Mouse (Mus musculus): ENCODE results near the gene Taar8b.
"Not testable (repeated sequence)": the region's sequence is repeated elsewhere in the genome, so short reads cannot be mapped to it uniquely, and the experiment has no call there.

The Taar8b gene

DNA sequence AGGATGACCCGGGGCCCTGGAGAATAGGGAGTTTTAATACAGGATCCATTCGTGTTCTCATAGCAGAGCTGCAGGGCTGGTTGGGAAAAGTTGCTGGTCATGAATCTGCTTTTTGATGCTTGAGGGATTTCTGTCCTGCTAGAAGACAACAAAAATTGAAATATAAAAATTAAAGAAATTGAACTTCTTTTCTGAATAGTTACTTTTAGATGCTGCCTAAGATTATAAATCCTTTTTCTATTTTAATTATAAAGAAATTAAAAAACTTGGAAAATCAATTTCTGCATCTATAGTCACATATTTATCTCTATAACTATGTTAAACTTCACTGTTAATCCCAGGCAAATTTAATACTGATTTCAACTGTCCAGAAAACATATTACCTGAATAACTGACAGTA lies at the start of gene Taar8b:
Taar8b (minus strand) TSS at position 101 of the 400 bp plus-strand sequence.
- no peak for DNase-seq (ENCODE audit: low spot score in 2 of 2)

DNA sequence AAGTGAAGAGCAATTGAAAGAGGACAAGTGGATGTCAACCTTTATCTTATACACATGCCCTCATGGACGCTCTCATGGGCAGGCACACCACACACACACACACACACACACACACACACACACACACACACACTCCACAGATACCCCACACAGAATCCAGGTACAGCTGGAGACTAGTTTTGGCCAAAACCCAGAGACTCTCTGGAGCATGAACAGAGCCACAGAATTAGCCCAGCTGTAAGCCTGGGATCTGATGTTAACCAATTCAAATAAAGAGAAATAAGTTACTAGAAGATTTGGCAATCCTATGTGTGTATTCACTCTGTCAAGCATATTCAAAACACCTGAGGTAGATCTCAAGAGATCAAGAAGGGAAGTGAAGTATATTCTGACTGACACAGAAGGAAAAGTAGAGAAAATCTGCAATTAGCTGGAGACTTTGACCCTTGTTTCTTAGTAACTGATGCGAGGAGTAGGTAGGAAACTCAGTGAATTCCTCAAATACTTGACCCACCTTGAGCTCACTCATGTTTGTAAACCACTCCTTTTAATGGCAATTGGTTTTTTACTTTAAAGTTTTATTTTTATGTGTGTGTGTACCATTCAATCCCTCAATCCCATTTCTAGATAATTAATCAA lies 46.6 kb upstream of the Taar8b start:
- no peak for DNase-seq (ENCODE audit: low spot score in 2 of 2)

DNA sequence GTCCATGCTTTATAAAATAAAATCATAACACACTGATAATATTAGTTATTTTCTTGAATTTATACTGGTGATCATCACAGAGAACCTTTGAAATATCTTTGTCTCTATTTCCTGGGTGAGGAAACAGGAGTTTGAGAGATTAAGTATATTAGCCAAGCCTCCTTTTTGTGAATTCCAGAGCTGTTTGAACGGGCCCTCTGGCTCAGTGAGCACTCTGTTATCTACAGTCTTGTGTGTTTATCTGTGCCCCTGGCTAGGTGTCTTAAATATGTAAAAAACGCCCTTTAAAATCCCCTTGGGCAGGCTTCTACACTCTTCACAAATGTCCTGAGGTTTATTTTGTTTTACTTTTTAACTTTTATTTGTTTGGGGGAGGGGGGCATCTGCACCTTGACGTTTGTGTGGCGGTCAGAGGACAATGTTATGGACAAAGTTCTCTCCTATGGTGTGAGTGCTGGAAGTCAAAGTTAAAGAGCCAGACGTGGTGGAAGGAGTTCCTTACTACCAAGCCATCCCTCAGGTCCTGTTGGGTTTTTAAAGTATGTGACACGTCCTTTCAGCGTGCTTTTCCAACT lies 42.1 kb upstream of the Taar8b start:
- no peak for DNase-seq (ENCODE audit: low spot score in 2 of 2)

DNA sequence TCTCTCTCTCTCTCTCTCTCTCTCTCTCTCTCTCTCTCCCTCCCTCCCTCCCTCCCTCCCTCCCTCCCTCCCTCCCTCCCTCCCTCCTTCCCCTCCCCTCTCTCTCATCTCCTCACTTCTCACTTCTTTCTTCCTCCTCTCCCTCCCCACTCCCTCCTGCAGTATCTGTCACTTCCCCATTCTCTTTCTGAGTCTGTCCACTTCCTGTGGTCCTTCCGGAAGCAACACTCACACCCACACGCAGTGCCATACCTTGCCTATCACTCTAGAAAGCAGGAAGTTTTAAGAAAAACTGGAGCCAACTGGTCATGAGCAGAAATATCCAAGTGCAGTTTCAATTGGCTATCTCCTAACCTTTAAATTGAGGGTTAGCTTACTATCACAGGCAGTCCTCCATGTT lies 41.0 kb upstream of the Taar8b start:
- no peak for DNase-seq (ENCODE audit: low spot score in 2 of 2)

DNA sequence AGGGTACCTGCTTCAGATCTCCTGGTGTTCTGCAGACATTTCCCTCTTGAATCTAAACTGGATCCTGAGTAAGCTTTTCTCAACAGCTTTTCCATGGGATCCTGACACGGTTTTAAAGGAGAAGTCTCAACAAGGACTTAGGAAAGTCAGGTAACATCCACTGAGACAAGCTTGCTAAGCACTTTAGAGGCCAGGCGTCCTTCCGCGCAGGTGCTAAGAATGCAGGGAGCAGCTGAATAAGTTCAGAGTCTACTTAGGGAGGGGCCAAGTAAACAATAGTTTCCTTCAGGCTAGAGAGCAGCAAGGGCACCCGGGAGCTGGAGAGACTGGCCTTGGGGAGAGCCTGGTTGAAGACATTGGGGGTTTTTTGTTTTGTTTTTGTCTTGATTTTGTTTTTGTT lies 40.2 kb upstream of the Taar8b start:
- no peak for DNase-seq (ENCODE audit: low spot score in 2 of 2)

DNA sequence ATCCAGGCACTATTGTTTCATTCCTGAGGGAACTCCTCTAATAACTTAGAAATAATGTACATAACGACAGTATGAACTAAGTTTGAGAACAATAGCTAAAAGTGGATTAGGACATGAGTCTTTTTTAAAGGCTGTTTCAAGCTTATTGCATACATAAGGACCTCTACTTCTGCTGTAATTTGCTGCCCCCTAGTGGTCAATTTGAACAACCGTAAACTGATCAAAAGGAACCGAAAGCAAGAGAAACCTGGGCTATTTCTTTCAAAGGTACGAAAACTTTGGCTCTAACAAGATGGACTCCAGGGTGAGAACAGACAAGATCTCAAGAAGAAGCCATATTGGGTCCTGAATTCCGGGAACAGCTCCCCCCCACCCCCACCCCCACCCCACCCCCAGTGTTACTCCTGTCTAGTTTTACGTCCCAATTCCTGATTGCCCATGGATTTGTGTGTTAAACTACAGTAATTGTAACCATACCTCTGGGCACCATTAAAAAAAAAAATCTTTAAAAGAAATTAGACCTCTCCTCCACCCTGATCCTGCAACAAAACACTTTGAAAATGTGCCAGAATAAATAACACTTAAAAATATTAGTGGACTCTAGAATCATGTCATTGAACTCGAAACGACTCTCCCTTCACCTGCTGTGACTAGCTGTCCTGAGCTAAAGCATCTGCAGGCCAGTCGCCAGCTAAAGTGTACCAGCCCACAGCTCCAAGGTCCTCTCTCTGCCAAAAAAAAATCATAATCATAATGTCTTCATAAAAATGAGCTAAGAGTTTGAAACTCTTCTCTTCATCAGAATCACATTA lies 39.6 kb upstream of the Taar8b start:
- DNase-seq (ENCODE audit: low spot score in 2 of 2): peak; percentile 55 to 76

DNA sequence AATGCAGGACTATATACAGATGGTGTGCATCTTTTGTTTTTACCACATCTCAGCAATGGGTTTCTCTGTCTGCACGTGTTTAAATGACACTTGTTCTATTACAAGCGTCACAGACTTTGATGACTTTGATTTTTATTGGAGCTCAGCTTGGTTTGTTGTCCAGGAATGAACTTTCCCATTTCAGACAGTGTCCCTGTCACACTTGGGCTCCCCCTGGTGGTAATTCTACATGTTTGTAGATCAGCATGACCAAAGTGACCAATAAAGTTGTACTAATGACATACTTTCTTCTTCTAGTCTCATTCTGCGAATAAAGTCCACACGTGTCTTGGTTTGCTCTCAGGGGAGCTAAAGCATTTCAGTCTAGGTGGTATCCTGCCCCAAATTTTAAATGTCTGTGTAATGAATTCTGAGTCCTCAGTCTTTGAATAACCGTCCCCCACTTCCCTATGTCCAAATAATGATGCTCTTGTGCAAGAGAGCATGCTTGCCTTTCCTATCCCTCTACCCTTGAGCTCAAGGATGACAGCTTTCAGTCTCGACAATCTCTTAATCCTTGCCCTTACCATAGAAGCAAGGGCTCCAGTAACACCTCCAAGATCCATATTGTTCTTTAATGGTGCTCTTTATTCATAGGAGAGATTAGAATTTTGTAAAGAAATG lies 19.2 kb upstream of the Taar8b start:
- peak in 1 of 2 experiments; percentile 18 for DNase-seq (ENCODE audit: low spot score in 2 of 2)

DNA sequence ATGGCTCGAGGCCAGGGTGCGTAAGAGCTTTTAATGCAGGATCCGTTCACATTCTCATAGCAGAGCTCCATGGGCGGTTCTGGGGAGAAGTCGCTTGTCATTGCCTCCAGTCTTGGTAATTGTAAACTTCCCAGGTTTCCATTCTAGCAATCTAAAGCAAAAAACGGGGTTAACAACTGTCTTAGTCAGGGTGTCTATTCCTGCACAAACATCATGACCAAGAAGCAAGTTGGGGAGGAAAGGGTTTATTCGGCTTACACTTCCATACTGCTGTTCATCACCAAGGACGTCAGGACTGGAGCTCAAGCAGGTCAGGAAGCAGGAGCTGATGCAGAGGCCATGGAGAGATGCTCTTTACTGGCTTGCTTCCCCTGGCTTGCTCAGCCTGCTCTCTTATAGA lies 17.3 kb upstream of the Taar8b start, which contains the start of gene Taar9:
Taar9 (minus strand) TSS at position 101 of the 400 bp plus-strand sequence.
- DNase-seq (ENCODE audit: low spot score in 2 of 2): not testable (repeated sequence)

DNA sequence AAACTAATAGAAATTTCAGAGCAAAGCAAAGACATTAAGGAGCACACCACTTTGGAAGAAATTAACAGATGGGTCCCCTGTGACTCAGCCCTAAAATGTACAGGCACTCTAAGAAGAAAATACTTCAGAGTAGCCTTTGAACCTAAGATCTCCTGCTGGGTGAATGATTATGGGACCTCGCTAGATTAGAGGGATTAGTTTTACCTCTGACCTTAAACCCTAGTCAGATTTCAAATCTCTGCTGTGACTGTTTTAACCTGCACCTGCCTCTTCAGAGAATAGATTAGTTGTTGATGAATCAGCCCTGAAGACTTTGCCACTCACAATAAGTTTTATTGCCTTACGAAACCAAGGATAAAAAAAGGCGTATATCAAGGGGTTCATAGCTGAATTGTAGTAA lies 16.1 kb upstream of the Taar8b start:
- no peak for DNase-seq (ENCODE audit: low spot score in 2 of 2)

DNA sequence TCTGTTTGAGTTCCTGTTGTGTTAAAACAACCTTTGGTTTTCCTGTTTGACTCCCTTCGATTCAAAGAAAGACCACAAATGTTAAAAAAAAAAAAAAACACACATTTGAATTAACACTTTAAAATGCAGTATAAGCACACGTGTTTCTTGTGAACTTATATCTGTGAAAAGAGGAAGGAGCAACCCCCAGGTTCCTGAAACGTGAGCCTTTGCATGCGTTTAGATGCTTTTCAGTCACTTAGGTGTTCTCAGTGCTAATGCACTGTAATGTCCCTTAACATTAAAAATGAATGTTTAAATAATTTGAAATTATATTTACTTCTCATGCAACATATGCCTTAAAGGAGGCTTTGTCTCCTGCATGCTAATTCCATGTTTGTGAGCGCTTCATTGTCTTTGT lies 15.7 kb upstream of the Taar8b start:
- DNase-seq (ENCODE audit: low spot score in 2 of 2): no peak

DNA sequence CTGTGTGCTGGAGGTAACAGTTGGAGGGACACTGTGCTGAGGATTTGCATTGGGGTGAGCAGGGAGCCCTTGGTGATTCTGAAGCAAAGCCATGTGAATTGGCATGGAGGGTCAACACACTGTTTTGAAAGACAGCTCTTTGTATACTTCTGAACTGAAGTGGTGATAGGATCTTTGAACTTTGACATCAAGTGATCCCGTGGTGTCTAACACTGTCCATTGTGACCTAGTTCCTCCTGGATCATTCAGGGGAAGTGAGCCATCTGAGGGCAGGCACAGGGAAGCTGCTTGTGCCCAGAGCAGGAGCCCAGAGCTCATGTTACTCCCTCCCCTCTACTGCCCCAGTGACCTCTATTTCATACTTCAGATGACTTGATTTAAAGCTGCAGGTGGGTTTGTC lies 11.2 kb upstream of the Taar8b start:
- not testable (repeated sequence) for DNase-seq (ENCODE audit: low spot score in 2 of 2)

DNA sequence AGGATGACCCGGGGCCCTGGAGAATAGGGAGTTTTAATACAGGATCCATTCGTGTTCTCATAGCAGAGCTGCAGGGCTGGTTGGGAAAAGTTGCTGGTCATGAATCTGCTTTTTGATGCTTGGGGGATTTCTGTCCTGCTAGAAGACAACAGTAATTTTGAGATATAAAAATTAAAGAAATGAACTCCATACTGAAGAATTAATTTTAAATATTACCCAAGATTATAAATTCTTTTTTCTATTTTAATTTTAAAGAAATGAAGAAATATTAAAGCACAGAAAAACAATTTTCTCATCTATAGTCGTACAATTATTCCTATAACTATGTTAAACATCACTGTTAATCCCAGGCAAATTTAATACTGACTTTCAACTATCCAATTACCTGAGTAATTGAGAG lies 9.7 kb upstream of the Taar8b start, which contains the start of gene Taar8c:
Taar8c (minus strand) TSS at position 101 of the 400 bp plus-strand sequence.
- DNase-seq (ENCODE audit: low spot score in 2 of 2): not testable (repeated sequence)

DNA sequence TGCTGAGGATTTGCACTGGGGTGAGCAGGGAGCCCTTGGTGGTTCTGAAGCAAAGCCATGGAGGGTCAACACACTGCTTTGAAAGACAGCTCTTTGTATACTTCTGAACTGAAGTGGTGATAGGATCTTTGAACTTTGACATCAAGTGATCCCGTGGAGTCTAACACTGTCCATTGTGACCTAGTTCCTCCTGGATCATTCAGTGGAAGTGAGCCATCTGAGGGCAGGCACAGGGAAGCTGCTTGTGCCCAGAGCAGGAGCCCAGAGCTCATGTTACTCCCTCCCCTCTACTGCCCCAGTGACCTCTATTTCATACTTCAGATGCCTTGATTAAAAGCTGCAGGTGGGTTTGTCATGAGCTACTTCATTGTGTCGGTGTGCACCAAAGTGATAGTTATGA lies 4.9 kb upstream of the Taar8b start:
- DNase-seq (ENCODE audit: low spot score in 2 of 2): not testable (repeated sequence)

DNA sequence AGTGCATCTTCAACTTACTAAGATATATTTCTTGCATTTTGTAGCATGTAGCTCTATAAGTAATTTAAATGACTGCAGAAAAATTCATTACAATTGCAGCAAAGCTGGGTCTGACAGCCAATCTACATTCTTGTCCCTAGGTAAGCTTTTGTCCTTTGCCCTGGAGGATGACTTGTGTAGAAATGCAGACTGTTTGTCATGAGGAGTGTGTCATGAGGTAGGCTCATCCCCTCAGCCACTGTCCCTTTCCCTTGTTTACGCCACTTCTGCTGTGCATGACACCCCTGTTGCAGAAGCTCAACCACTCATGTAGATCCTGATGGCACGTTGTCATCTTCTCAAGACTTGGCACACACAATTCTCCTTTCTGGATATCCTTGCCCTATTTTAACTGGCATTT lies 4.9 kb downstream of the Taar8b start:
- DNase-seq (ENCODE audit: low spot score in 2 of 2): no peak

DNA sequence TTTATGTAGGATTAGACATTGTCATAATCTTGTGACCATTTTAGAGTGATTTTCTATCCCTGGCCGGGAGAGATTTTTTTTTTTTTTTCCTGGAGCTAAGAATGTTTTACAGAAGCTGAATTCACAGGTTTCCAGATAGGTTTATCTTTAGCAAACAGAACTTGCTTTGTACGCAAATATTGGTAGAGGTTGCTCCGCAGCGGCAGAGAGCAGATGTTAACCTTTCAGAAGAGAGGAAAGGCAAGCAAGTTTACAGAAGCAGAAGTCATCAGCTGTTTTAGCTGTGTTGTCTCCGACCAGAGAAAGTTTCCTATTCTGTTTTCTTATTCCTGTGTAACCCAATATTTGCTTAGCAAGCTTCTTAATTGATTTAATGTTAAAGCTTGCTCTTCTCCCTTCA lies 5.5 kb downstream of the Taar8b start:
- no peak for DNase-seq (ENCODE audit: low spot score in 2 of 2)

DNA sequence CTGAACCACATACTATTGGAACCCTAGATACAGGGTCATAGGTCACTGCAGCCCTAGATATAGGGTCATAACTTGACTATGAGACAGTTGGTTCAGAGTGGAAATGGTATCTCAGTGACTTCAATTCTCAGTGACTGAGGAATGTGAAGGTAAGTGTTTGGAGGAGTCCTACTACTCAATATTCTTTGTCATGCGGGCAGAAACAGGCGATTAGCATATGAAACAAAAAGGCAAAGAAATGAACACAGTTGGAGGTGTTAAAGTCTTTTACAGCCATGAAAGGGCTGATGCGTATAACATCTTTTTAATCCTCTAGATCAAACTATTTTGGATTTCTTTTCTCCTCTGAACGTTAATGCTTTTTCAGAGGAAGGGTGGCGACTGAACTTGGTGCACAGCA lies 6.2 kb downstream of the Taar8b start:
- DNase-seq (ENCODE audit: low spot score in 2 of 2): no peak

DNA sequence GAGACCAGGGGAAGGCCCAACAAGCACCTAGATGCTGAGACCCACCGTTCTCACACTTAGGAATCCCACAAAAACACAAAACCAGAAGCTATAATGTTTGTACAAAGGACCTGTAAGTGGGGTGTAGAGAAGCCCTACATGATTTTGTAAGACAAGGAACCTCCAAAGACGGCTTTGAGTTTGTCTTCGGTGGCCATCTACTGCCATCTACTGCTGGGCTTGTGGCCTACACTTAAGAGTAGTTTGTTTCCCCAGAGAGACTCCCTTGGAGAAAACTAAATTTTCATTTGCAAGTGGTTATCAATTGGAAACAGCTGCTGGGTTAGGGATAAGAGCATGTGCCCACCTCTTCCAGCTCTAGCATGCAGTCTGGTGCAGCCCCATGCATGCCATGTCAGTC lies 11.9 kb downstream of the Taar8b start:
- DNase-seq (ENCODE audit: low spot score in 2 of 2): peak; percentile 16 to 62

DNA sequence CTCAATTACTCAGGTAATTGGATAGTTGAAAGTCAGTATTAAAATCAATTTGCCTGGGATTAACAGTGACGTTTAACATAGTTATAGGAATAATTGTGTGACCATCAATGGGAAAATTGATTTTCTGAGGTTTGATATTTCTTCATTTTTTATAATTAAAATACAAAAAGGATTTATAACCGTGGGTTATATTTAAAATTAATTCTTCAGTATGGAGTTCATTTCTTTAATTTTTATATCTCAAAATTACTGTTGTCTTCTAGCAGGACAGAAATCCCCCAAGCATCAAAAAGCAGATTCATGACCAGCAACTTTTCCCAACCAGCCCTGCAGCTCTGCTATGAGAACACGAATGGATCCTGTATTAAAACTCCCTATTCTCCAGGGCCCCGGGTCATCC lies 15.9 kb downstream of the Taar8b start, which contains the start of gene Taar8a:
Taar8a (plus strand) TSS at position 301 of the 400 bp plus-strand sequence.
- DNase-seq (ENCODE audit: low spot score in 2 of 2): not testable (repeated sequence)

DNA sequence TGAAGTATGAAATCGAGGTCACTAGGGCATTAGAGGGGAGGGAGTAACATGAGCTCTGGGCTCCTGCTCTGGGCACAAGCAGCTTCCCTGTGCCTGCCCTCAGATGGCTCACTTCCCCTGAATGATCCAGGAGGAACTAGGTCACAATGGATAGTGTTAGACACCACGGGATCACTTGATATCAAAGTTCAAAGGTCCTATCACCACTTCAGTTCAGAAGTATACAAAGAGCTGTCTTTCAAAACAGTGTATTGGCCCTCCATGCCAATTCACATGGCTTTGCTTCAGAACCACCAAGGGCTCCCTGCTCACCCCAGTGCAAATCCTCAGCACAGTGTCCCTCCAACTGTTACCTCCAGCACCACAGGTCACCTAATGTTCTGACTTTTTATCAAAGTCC lies 17.3 kb downstream of the Taar8b start:
- not testable (repeated sequence) for DNase-seq (ENCODE audit: low spot score in 2 of 2)

DNA sequence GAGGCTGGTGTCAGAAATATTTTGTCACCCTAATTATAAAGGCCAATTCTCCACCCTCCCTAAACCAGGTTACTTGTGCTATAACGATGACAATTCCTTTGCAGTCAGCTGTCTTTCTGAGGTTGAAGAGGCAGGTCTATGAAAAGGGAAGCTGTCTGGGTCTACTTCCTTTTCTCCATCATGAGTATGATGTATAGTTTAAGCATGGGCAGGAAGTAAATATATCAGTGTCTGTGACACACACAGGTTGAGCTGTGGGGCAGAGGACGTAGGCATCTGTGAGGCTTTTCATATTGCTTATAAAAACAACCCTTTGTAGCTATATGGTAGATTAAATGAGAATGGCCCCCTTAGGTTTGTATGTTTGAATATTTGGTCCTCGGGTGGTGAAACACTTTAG lies 33.1 kb downstream of the Taar8b start:
- DNase-seq (ENCODE audit: low spot score in 2 of 2): no peak

DNA sequence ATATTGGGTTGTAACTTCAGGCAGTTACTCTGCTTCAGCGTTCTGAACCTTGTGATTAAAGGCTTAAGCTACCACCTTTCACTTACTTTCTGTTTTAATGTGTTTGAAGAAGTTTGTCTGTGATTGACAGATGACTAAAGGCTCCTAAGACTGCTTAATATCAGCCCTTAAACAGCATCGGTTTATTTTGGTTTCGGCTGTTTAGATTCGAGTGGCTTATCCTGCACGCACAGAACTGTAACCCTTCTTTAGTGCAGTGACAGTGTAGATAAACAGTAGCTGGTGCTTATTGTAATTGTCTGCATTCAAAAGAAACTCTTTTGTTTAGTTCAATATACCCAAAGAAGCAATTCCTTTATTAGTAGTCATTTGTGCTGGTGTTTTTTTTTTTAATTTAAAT lies 40.1 kb downstream of the Taar8b start:
- DNase-seq (ENCODE audit: low spot score in 2 of 2): no peak

DNA sequence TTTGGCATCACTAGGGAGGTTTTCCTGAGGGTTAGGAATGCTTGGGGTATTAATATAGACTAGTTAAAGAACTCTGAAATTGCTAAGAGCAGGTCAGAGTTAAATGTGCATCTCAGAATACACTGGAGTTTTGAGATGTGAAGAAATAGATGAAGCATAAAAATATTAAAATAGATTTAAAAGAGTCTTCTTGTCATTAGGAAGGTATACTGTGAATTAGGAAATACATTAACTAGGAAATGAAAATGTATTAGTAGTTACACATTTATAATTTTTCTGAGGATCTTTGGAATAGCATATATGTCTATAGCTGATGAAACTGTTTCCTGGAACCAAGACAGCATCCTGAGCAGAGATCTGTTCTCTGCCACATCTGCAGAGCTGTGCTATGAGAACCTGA lies 42.9 kb downstream of the Taar8b start, which contains the start of gene Taar7f:
Taar7f (plus strand) TSS at position 301 of the 400 bp plus-strand sequence.
- DNase-seq (ENCODE audit: low spot score in 2 of 2): no peak
